Mouse (Mus musculus): ENCODE data around the gene Eif3g.

The Eif3g gene

GRCm38 (mm10) chr9:20898511-20899073, at the start of gene Eif3g:
Gene Eif3g, minus strand, starts transcription at chr9:20898623.
- in situ Hi-C loops (cut with MboI, MseI) = no loop called here

GRCm38 (mm10) chr9:20946066-20946880, 47.9 kb upstream of the Eif3g start:
- in situ Hi-C loops (cut with MboI, MseI) = no loop called here

DNA sequence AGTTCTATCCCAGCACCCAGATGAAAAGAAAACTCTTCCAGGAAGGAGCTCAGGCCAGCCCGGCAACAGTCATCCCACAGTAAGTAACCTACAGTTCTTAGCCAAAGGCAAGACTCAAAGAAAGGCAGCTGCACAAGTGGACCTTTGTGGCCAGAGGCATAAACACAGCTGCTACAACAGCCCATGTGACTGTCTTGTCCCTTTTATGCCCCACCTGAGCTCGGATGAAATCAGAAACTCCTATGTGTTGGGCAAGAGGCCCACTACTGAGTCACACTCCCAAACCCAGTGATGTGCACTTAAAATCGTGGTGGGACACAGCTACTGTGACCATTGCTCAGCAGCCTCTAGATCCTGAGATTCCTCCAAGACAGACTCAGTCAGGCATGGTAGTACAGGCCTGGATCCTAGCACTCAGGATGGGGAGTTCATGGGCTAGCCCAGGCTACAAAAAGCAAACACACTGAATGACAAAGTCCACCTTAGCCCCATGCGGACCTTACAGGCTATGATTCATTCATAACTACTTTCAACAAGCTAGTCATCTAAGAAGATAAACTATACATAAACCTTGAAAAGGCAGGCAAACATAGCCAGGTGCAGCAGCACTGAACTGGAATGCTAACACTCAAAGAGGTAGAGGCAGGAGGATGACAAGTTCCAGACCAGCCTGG, 46.4 kb upstream of the Eif3g start:
- in situ Hi-C loops (cut with MboI, MseI) = no loop called here

DNA sequence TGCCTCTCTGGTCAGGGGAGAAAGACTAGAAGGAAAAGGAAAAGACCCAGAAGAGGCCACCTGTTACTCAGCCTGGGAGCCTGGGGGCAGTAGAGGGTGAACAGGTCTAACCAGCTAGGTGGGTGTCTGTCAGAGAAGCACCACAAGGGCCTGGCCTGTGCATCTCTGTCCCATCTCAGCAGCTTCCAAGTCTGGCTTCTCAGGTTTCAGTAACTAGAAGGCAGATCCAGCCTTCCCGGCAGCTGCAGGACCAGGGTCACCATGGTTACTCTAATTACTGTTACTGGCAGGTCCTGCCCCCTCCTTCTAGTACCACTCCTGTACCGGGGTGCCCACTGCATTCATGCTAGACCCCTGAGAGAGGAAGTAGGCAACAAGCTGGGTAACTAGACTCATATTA, 45.5 kb upstream of the Eif3g start:
- in situ Hi-C loops (cut with MboI, MseI) = no loop called here

DNA sequence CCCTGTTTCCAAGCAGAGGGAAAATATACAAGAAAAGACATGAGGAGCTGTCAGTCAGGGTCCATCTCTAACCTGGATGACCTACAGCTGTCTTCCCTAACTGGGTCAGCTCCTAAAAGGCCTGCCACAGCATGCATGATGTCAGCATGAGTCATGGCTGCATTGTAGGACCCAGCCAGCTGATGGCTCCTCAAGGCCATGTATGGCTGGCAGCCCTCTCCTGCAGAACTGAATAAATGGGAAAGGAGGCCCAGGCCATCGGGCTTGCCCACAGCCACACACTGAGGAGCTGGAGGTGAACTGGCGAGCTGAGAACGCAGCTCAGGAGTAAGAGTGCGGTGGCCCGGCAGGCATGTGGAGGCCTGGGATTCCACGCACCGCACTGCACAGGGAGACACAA, 45.0 kb upstream of the Eif3g start:
- in situ Hi-C loops (cut with MboI, MseI) = no loop called here

DNA sequence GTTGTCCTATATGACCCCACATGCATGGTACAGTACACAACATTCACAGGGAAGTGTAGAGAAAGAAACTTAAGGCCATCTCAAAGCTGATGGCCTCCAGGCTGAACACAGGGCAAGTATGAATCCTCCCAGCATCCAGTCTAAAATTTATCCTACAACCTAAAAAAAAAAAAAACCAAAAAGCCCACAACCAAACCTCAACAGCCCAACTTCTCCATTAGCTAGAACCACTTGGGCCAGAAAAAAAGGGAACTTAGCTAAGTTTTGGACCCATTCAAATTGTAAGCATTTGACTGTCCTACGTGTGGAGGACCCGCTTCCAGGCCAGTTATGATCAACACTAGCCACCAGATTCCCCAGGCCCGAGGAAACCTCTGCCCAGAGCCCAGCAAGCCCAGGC, 24.8 kb upstream of the Eif3g start:
- in situ Hi-C loops (cut with MboI, MseI) = loop anchor here (10.0 to 25.0 kb wide), 2 partner anchors 812 to 1414 kb away; no protein-coding TSS in a partner anchor

GRCm38 (mm10) chr9:20916160-20916559, 17.7 kb upstream of the Eif3g start:
- in situ Hi-C loops (cut with MboI, MseI) = loop anchor here (25.0 kb wide), 1 partner anchor 1421 kb away; no protein-coding TSS in a partner anchor

GRCm38 (mm10) chr9:20909948-20910347, 11.5 kb upstream of the Eif3g start:
- in situ Hi-C loops (cut with MboI, MseI) = loop anchor here (5.0 to 25.0 kb wide), 2 partner anchors 82 to 1427 kb away; no protein-coding TSS in a partner anchor

GRCm38 (mm10) chr9:20902174-20902491, 3.7 kb upstream of the Eif3g start:
- in situ Hi-C loops (cut with MboI, MseI) = loop anchor here (25.0 kb wide), 1 partner anchor 1435 kb away; no protein-coding TSS in a partner anchor

DNA sequence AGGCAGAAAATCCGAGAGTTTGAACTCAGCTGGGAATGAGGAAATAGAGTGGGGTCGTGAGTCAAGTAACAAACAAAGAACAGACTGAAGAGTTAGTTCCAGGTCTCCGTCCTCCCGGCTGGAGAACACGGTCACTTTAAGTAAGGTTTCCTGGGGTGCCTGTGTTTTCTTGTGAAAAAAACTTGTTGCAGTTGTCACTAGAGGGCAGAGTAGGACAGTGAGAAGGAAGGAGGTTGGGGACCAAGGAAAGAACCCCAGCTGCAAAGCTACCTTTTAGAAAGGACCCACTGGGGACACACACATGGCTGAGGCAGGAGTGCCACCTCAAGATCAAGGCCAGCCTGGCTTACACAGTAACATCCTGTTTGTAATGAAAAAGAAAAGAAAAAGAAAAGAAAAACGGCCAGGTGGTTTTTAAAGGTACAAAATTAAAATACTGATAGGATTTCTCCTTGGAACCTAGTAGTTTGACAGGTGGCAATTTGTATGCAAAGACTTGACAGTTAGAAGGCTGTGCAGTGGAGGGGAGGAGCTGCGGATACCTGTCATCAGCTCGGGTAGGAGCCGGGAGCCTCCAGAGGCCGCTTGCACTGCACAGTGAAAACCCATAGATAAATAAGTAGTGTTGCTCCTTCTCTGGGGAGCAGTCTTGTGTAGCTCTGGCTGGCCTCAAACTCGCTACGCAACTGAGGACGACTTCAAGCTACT, 3.2 kb upstream of the Eif3g start:
- in situ Hi-C loops (cut with MboI, MseI) = loop anchor here (25.0 kb wide), 1 partner anchor 1436 kb away; no protein-coding TSS in a partner anchor

GRCm38 (mm10) chr9:20897736-20898510, 500 bp downstream of the Eif3g start:
- in situ Hi-C loops (cut with MboI, MseI) = no loop called here

DNA sequence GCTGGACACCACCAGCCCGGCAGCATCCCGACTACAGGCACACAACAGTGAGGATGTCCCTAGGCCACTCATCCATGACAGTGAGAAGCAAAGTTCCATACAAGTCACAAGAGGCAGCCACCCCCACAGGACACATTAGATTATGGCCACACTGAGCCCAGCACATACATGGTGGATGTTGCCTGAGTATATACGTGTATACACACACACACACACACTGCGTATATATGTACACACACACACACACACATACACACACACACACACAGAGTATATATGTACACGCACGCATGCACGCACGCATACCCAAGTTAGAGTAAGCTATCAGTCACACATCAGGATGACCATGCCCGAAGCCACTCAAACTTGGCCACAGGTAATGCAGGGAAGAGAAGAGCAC, 3.0 kb downstream of the Eif3g start:
- in situ Hi-C loops (cut with MboI, MseI) = no loop called here

DNA sequence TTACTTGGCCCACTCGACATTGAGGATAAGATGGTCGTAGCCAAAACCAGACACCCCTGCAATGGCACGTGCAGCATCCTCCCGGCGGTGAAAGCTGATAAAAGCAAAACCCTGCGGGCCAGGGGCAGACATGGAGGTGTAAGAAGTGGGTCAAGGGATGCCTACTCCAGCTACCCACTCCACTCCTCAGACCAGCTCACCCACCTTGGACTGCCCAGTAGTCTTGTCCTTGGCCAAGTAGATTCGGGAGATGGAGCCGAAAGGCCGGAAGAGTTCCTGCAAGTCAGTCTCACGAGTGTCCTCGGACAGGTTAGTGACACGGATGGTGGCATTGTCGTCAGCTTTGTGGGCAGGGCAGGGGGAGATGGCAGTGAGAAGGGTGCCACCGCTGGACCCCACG, 3.8 kb downstream of the Eif3g start:
- in situ Hi-C loops (cut with MboI, MseI) = no loop called here

DNA sequence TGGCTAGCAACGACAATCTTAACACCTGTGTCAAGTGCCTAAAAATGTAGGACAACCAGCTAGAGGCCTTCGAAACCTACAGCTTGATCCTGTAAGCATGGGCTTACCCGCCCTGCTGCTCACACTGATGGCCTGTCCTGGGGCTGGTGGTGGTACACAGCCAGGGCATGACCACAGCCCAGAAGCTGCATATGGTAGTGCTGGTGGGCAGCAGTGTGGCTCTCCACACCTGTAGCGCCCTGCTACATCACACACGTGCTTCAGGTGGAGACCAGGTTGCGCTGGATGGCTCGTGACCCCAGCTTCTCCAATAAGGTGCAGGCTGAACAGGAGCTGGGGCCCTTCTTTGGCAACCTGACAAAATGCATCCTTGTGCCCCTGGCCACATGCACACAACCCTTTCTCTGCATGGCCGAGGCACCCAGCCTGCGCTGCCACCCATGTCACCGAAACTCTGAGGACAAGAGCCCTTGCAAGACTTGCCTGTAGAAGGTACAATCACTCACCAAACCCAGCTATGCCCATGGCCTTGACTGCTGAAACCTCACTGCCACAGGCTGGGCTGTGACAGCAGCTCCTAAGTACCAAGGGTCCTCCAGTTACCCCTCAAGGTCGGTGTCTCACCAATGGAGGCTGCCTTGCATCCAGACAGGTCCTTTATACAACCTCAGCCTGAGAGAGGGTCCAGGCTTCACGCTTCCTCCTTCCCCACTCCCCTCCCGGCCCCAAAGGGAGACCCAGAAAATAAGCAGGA, 4.7 kb downstream of the Eif3g start:
- in situ Hi-C loops (cut with MboI, MseI) = no loop called here

- in situ Hi-C loops (cut with MboI, MseI) = no loop called here
Measured at GRCm38 (mm10) chr9:20893069-20893468, 5.4 kb downstream of the Eif3g start.

DNA sequence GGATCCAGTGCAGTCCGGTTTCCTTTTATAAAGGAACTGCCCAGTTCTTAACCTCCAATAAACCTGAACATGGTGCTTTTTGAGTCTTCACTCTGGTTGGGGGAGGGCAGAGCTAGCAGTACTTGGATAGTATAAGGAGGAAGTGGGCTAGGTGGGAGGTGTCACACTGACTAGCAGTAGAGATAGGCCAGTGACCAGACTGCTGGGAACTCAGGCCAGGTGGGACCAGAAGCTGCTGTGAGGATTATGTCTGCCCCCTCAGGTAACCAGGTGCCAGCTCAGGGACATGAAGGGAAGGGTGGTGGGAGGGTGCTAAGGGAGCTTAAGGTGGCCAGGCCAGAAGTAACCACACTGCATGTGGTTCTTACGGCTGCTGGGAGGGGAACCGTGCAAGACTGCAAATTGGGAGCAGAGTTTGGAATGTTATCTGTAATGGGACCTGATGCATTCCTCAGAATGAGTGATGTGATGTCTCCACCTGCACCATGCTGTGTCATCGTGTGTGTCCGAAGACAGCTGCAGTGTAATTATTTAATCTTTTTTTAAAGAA, 6.2 kb downstream of the Eif3g start:
- in situ Hi-C loops (cut with MboI, MseI) = no loop called here

GRCm38 (mm10) chr9:20891339-20892103, 6.9 kb downstream of the Eif3g start:
- in situ Hi-C loops (cut with MboI, MseI) = no loop called here

DNA sequence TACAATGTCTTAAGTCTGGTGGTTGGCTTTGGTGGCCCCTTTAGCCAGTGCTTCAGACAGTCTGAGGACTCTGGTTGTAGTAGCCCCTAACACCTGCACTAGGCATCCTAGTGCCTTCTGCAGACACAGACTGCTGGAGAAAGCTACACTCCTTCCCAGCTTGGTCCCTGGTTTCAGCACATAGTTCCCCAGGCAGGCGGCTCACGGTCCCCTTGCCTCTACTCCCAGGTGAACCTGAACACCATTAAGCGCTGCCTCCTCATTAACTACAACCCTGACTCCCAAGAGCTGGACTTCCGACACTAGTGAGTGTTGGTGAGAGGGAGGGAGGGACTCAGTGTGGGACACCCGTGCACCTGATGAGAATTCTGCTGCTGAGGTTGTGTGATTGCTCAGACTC, 8.0 kb downstream of the Eif3g start:
- in situ Hi-C loops (cut with MboI, MseI) = no loop called here

Measured in T-helper 1 cell (primary cell).